Mouse (Mus musculus) fat pad, adult 2 months (tissue): ENCODE data around the gene Lrrc26.

ENCODE experiments used
- DNase-seq: peaks from one replicate; pipeline ENCODE4 v3.0.0-alpha.2; 2011; ENCODE audit warnings: low read depth, low spot score; ENCODE audit errors: extremely low read depth

Lrrc26 gene

GRCm38 (mm10) chr2:25265897-25266656, 23.6 kb upstream of the Lrrc26 start:
- no peak for DNase-seq

- no peak for DNase-seq
These were observed 23.0 kb upstream of the Lrrc26 start for GRCm38 (mm10) chr2:25266720-25267119.

- DNase-seq, result no peak
These were observed 22.5 kb upstream of the Lrrc26 start for GRCm38 (mm10) chr2:25267241-25267640.

- DNase-seq, result no peak
These were observed 21.9 kb upstream of the Lrrc26 start for GRCm38 (mm10) chr2:25267746-25268309.

GRCm38 (mm10) chr2:25271827-25272511, 17.7 kb upstream of the Lrrc26 start, which contains the start of the genes Ssna1 and Anapc2:
Gene Ssna1, minus strand, starts transcription at chr2:25272438.
Gene Anapc2, plus strand, starts transcription at chr2:25272478.
- peak; percentile 40 for DNase-seq

GRCm38 (mm10) chr2:25272515-25272914, 17.2 kb upstream of the Lrrc26 start:
- no peak for DNase-seq

- DNase-seq, result no peak
These were observed 16.7 kb upstream of the Lrrc26 start for GRCm38 (mm10) chr2:25273010-25273409.

- no peak for DNase-seq
These were observed 10.5 kb upstream of the Lrrc26 start for GRCm38 (mm10) chr2:25278928-25279882.

GRCm38 (mm10) chr2:25285551-25285950, 4.2 kb upstream of the Lrrc26 start:
- DNase-seq, result peak; percentile 95

- DNase-seq, result no peak
These were observed 3.4 kb upstream of the Lrrc26 start for GRCm38 (mm10) chr2:25286314-25286713.

- peak; percentile 68 for DNase-seq
These were observed 2.7 kb upstream of the Lrrc26 start for GRCm38 (mm10) chr2:25286837-25287636.

- DNase-seq, result no peak
These were observed 1.6 kb upstream of the Lrrc26 start, which contains the start of gene Tmem210 for GRCm38 (mm10) chr2:25287927-25288649. Gene Tmem210, plus strand, starts transcription at chr2:25288145.

GRCm38 (mm10) chr2:25288734-25289345, 875 bp upstream of the Lrrc26 start:
- DNase-seq, result no peak

- no peak for DNase-seq
These were observed 543 bp downstream of the Lrrc26 start for GRCm38 (mm10) chr2:25290101-25290815.

- no peak for DNase-seq
These were observed 1.1 kb downstream of the Lrrc26 start for GRCm38 (mm10) chr2:25290816-25291130.

- no peak for DNase-seq
These were observed 1.7 kb downstream of the Lrrc26 start for GRCm38 (mm10) chr2:25291184-25292053.

GRCm38 (mm10) chr2:25292054-25292544, 2.4 kb downstream of the Lrrc26 start:
- DNase-seq, result no peak
